Comparison of ENCODE assay signal across 15 mouse cellular contexts in genomic region chr6:23353480-23353879, GRCm38 (mm10).
DNase-seq lines count a peak whose midpoint lies in the region; ATAC-seq lines count a peak whose summit lies in the region.
"Had no signal": no experiment of that assay in that cellular context is flagged by ENCODE, and none has a peak within 500 bp of the region (broad histone marks: within the 10 kb centered on the region; RNA-seq: fewer than 3 reads in every experiment).

No protein-coding gene starts in this region.

- ATAC-seq in forebrain, embryonic 15.5 days (replicated peaks), result peak; percentile 55; the same call in 1 of the 2 replicates
- ATAC-seq in midbrain, embryonic 11.5 days (ENCODE audit: low FRiP score), result peak; percentile 64
- ATAC-seq in granulocyte monocyte progenitor cell, adult 5-6 weeks (replicated peaks; ENCODE audit: poor library complexity, severe bottlenecking), result no peak

- H3K27ac ChIP-seq in forebrain, embryonic 15.5 days (replicated peaks), result no peak overlapping the region
- no peak overlapping the region for H3K27ac ChIP-seq in midbrain, embryonic 11.5 days (ENCODE audit: low read depth, low read length)
- H3K27ac ChIP-seq: layer of hippocampus, adult 2 months; limb, embryonic 12.5 days had no signal

- H3K27me3 ChIP-seq in forebrain, embryonic 15.5 days, result no peaks in the 10 kb centered on the region
- no peaks in the 10 kb centered on the region for H3K27me3 ChIP-seq in midbrain, embryonic 11.5 days (ENCODE audit: control insufficient read depth, insufficient read depth, low read length)
- H3K27me3 ChIP-seq: limb, embryonic 12.5 days had no signal

- DNase-seq in ES-CJ7 (ENCODE audit: low read depth, low spot score), result peak; percentile 33
- DNase-seq in R1 (ENCODE audit: low read depth, low spot score), result peak; percentile 7
- DNase-seq in midbrain, embryonic 11.5 days (ENCODE audit: low spot score, missing footprints), result peak; percentile 89
- no peak for DNase-seq in testis, postnatal 14 days (ENCODE audit: low spot score)
- DNase-seq in urinary bladder, postnatal 36 days (ENCODE audit: low spot score in 2 of 2), result no peak
- DNase-seq in thymus, postnatal 0 days (ENCODE audit: low spot score), result no peak
- DNase-seq: cerebellum, postnatal 25 days; heart, adult 18-20 months; lung, adult 2 months; right cerebral cortex, postnatal 25 days had no signal

- H3K4me2 ChIP-seq in forebrain, embryonic 15.5 days (replicated peaks), result no peak overlapping the region
- no peak overlapping the region for H3K4me2 ChIP-seq in midbrain, embryonic 11.5 days
- H3K4me2 ChIP-seq: limb, embryonic 12.5 days had no signal

- no peak overlapping the region for H3K9ac ChIP-seq in forebrain, embryonic 15.5 days (replicated peaks)
- H3K9ac ChIP-seq in midbrain, embryonic 11.5 days (ENCODE audit: low read length), result no peak overlapping the region
- H3K9ac ChIP-seq: limb, embryonic 12.5 days had no signal

- no peak overlapping the region for H3K4me3 ChIP-seq in forebrain, embryonic 15.5 days
- no peak overlapping the region for H3K4me3 ChIP-seq in midbrain, embryonic 11.5 days (ENCODE audit: low read depth, low read length)
- H3K4me3 ChIP-seq: layer of hippocampus, adult 2 months; limb, embryonic 12.5 days; myocyte had no signal

- H3K9me3 ChIP-seq in forebrain, embryonic 15.5 days, result no peaks in the 10 kb centered on the region
- no peaks in the 10 kb centered on the region for H3K9me3 ChIP-seq in midbrain, embryonic 11.5 days (ENCODE audit: control insufficient read depth, low read length)
- H3K9me3 ChIP-seq: limb, embryonic 12.5 days had no signal

- 0 out of 2 replicates have a peak, but pooled peaks cover 4% of the 10 kb centered on the region for H3K4me1 ChIP-seq in forebrain, embryonic 15.5 days
- H3K4me1 ChIP-seq in midbrain, embryonic 11.5 days (ENCODE audit: control insufficient read depth, insufficient read depth, low read length), result peaks cover 7% of the 10 kb centered on the region; the same call in 1 of the 2 replicates
- H3K4me1 ChIP-seq: limb, embryonic 12.5 days had no signal

- 3% methylated on average over 7 of the region's 7 CpGs for WGBS in forebrain, embryonic 15.5 days
- 4% methylated on average over 7 of the region's 7 CpGs for WGBS in midbrain, embryonic 11.5 days

- no peaks in the 10 kb centered on the region for H3K36me3 ChIP-seq in forebrain, embryonic 15.5 days
- no peaks in the 10 kb centered on the region for H3K36me3 ChIP-seq in midbrain, embryonic 11.5 days (ENCODE audit: control insufficient read depth, insufficient read depth, low read length)
- H3K36me3 ChIP-seq: limb, embryonic 12.5 days had no signal

Comparison
In these comparisons a context has a peak if more than half of its experiments do, and no peak if none do; other contexts are left out.
1. DNase-seq: peak in ES-CJ7 (single experiment), R1 (single experiment) and midbrain, embryonic 11.5 days (single experiment); none in testis, postnatal 14 days (single experiment), urinary bladder, postnatal 36 days (0 of 2) and thymus, postnatal 0 days (single experiment).